Mouse (Mus musculus) embryonic facial prominence, embryonic 15.5 days (tissue): ENCODE results near the gene Foxo6. TPM values are rescaled to one million over a fixed set of nuclear protein-coding genes. Genes with fewer than 3 reads are reported as not detected.

ENCODE experiments used
- ATAC-seq: fragments of 200-750 bp; cut with Nextera tagmentation; 2 replicates; pipeline ENCODE4 v1.8.0; 2017; ENCODE audit warnings: low read depth, moderate TSS enrichment; ENCODE audit not compliant: insufficient number of reproducible peaks, low FRiP score, low TSS enrichment
- H3K27ac ChIP-seq: fragments of 300-500 bp; sonication (generic); replicated peaks from 2 replicates; pipeline ENCODE4 v1.5.1; 2015; ENCODE audit warnings: mild to moderate bottlenecking, inconsistent platforms
- H3K27me3 ChIP-seq: fragments of 300-500 bp; sonication (generic); 2 replicates; pipeline ENCODE4 v1.6.1; 2015; ENCODE audit warnings: inconsistent platforms
- H3K36me3 ChIP-seq: fragments of 300-500 bp; sonication (generic); 2 replicates; pipeline ENCODE4 v1.6.1; 2015; ENCODE audit warnings: mild to moderate bottlenecking, inconsistent platforms
- H3K4me1 ChIP-seq: fragments of 300-500 bp; sonication (generic); 2 replicates; pipeline ENCODE4 v1.6.1; 2015; ENCODE audit warnings: inconsistent platforms
- H3K4me2 ChIP-seq: fragments of 300-500 bp; sonication (generic); replicated peaks from 2 replicates; pipeline ENCODE4 v1.6.1; 2015; ENCODE audit warnings: mild to moderate bottlenecking, inconsistent platforms
- H3K4me3 ChIP-seq: fragments of 300-500 bp; sonication (generic); replicated peaks from 2 replicates; pipeline ENCODE4 v1.5.1; 2015; ENCODE audit warnings: mild to moderate bottlenecking, inconsistent platforms
- H3K9ac ChIP-seq: fragments of 300-500 bp; sonication (generic); 2 replicates; pipeline ENCODE4 v1.6.1; 2015; ENCODE audit warnings: inconsistent platforms
- H3K9me3 ChIP-seq: fragments of 300-500 bp; sonication (generic); replicated peaks from 2 replicates; pipeline ENCODE4 v1.6.1; 2016; ENCODE audit warnings: inconsistent platforms
- WGBS: fragments of 180-500 bp; shearing (Covaris S2); methylation state at CpG from one replicate; pipeline ENCODE4 v1.1.7; 2015; 5-methylcytosine and 5-hydroxymethylcytosine counted together
- polyA plus RNA-seq: library from polyadenylated mRNA; unstranded; fragments of >200 nt; fragmentation: Nextera tagmentation; extraction: Ambion mirVana; gene quantifications from 2 replicates; pipeline ENCODE4 v1.2.1, GENCODE M21; 2015

Foxo6 gene
- polyA plus RNA-seq, 1 experiment from 2014 or later, result 1.0 TPM

- no peak overlapping the region for H3K4me2 ChIP-seq
- no peak overlapping the region for H3K9ac ChIP-seq
- no peaks in the 10 kb centered on the region for H3K9me3 ChIP-seq
- 0 out of 2 replicates have a peak, but pooled peaks cover 7% of the 10 kb centered on the region for H3K27me3 ChIP-seq
- WGBS, result 48% methylated on average over 5 of the region's 5 CpGs
- 0 out of 2 replicates have a peak overlapping the region, but pooled peaks have one; percentile 17 for H3K27ac ChIP-seq
- H3K36me3 ChIP-seq, result no peaks in the 10 kb centered on the region
- no peak overlapping the region for H3K4me3 ChIP-seq
- ATAC-seq, result peak; percentile 32; the same call in 1 of the 2 replicates
- H3K4me1 ChIP-seq, result peaks cover 51% of the 10 kb centered on the region
These were observed 39.7 kb downstream of the Foxo6 start for GRCm38 (mm10) chr4:120247412-120247811.

- Histone ChIP-seq H3K9ac (no peak overlapping the region), H3K27ac (no peak overlapping the region), H3K4me1 (peaks cover 50% of the 10 kb centered on the region), H3K4me2 (no peak overlapping the region), H3K27me3 (0 out of 2 replicates have a peak, but pooled peaks cover 4% of the 10 kb centered on the region), H3K36me3 (no peaks in the 10 kb centered on the region), H3K9me3 (no peaks in the 10 kb centered on the region), H3K4me3 (no peak overlapping the region)
- no peak for ATAC-seq
- 86% methylated on average over 6 of the region's 6 CpGs for WGBS
These were observed 41.1 kb downstream of the Foxo6 start for GRCm38 (mm10) chr4:120246086-120246485.

- H3K36me3 ChIP-seq, result no peaks in the 10 kb centered on the region
- H3K4me1 ChIP-seq, result peaks cover 27% of the 10 kb centered on the region
- H3K4me3 ChIP-seq, result no peak overlapping the region
- no peak overlapping the region for H3K9ac ChIP-seq
- peak; percentile 66 for ATAC-seq
- 2% methylated on average over 10 of the region's 10 CpGs for WGBS
- peak overlapping the region; percentile 24; the same call in 1 of the 2 replicates for H3K4me2 ChIP-seq
- no peak overlapping the region for H3K27ac ChIP-seq
- peaks cover 7% of the 10 kb centered on the region for H3K27me3 ChIP-seq
- H3K9me3 ChIP-seq, result no peaks in the 10 kb centered on the region
These were observed 44.3 kb downstream of the Foxo6 start for GRCm38 (mm10) chr4:120242783-120243262.

GRCm38 (mm10) chr4:120241106-120241505, 46.0 kb downstream of the Foxo6 start:
- WGBS, result 72% methylated on average over 3 of the region's 3 CpGs
- H3K4me1 ChIP-seq, result peaks cover 20% of the 10 kb centered on the region
- no peak overlapping the region for H3K27ac ChIP-seq
- no peak overlapping the region for H3K9ac ChIP-seq
- no peaks in the 10 kb centered on the region for H3K9me3 ChIP-seq
- no peak overlapping the region for H3K4me3 ChIP-seq
- H3K36me3 ChIP-seq, result no peaks in the 10 kb centered on the region
- no peak for ATAC-seq
- H3K27me3 ChIP-seq, result peaks cover 7% of the 10 kb centered on the region
- no peak overlapping the region for H3K4me2 ChIP-seq

- H3K4me3 ChIP-seq, result no peak overlapping the region
- ATAC-seq, result no peak
- H3K4me1 ChIP-seq, result peaks cover 20% of the 10 kb centered on the region
- no peak overlapping the region for H3K9ac ChIP-seq
- H3K9me3 ChIP-seq, result no peaks in the 10 kb centered on the region
- WGBS, result 66% methylated on average over 3 of the region's 3 CpGs
- H3K4me2 ChIP-seq, result no peak overlapping the region
- H3K27me3 ChIP-seq, result peaks cover 7% of the 10 kb centered on the region
- no peak overlapping the region for H3K27ac ChIP-seq
- H3K36me3 ChIP-seq, result no peaks in the 10 kb centered on the region
These were observed 47.7 kb downstream of the Foxo6 start for GRCm38 (mm10) chr4:120239419-120239818.

GRCm38 (mm10) chr4:120233243-120233642, 53.9 kb downstream of the Foxo6 start:
- Histone ChIP-seq H3K36me3 (no peaks in the 10 kb centered on the region), H3K4me3 (no peak overlapping the region), H3K27me3 (no peaks in the 10 kb centered on the region; the same call in 1 of the 2 replicates), H3K9ac (no peak overlapping the region), H3K9me3 (no peaks in the 10 kb centered on the region), H3K4me1 (peaks cover 5% of the 10 kb centered on the region; the same call in 1 of the 2 replicates), H3K4me2 (no peak overlapping the region), H3K27ac (no peak overlapping the region)
- 45% methylated on average over 2 of the region's 2 CpGs for WGBS
- no peak for ATAC-seq

- no peak overlapping the region for H3K27ac ChIP-seq
- WGBS, result 86% methylated on average over 2 of the region's 2 CpGs
- no peaks in the 10 kb centered on the region for H3K9me3 ChIP-seq
- no peaks in the 10 kb centered on the region for H3K36me3 ChIP-seq
- H3K27me3 ChIP-seq, result no peaks in the 10 kb centered on the region; the same call in 1 of the 2 replicates
- H3K4me2 ChIP-seq, result no peak overlapping the region
- H3K9ac ChIP-seq, result no peak overlapping the region
- ATAC-seq, result no peak
- H3K4me3 ChIP-seq, result no peak overlapping the region
- H3K4me1 ChIP-seq, result peaks cover 5% of the 10 kb centered on the region; the same call in 1 of the 2 replicates
These were observed 54.6 kb downstream of the Foxo6 start for GRCm38 (mm10) chr4:120232541-120232940.

GRCm38 (mm10) chr4:120231982-120232381, 55.2 kb downstream of the Foxo6 start:
- 80% methylated on average over 4 of the region's 4 CpGs for WGBS
- Histone ChIP-seq H3K9me3 (no peaks in the 10 kb centered on the region), H3K27ac (no peak overlapping the region)

GRCm38 (mm10) chr4:120230256-120230649, 56.9 kb downstream of the Foxo6 start:
- WGBS, result 13% methylated on average over 6 of the region's 6 CpGs
- H3K27ac ChIP-seq, result no peak overlapping the region
- H3K9ac ChIP-seq, result no peak overlapping the region
- H3K36me3 ChIP-seq, result no peaks in the 10 kb centered on the region
- H3K4me1 ChIP-seq, result peaks cover 24% of the 10 kb centered on the region
- H3K9me3 ChIP-seq, result no peaks in the 10 kb centered on the region
- no peak for ATAC-seq
- no peak overlapping the region for H3K4me3 ChIP-seq
- no peaks in the 10 kb centered on the region; the same call in 1 of the 2 replicates for H3K27me3 ChIP-seq
- no peak overlapping the region for H3K4me2 ChIP-seq

More at GRCm38 (mm10) chr4:120231982-120232381, 55.2 kb downstream of the Foxo6 start:
- ATAC-seq, result no peak
- no peak overlapping the region for H3K4me3 ChIP-seq
- peaks cover 10% of the 10 kb centered on the region for H3K4me1 ChIP-seq
- H3K4me2 ChIP-seq, result no peak overlapping the region
- no peak overlapping the region for H3K9ac ChIP-seq
- H3K27me3 ChIP-seq, result no peaks in the 10 kb centered on the region; the same call in 1 of the 2 replicates
- H3K36me3 ChIP-seq, result no peaks in the 10 kb centered on the region

GRCm38 (mm10) chr4:120229505-120230255, 57.5 kb downstream of the Foxo6 start:
- no peak for ATAC-seq
- H3K27ac ChIP-seq, result no peak overlapping the region
- no peak overlapping the region for H3K9ac ChIP-seq
- no peaks in the 10 kb centered on the region; the same call in 1 of the 2 replicates for H3K27me3 ChIP-seq
- peaks cover 26% of the 10 kb centered on the region for H3K4me1 ChIP-seq
- no peaks in the 10 kb centered on the region for H3K36me3 ChIP-seq
- WGBS, result 68% methylated on average over 13 of the region's 13 CpGs
- H3K9me3 ChIP-seq, result no peaks in the 10 kb centered on the region
- no peak overlapping the region for H3K4me3 ChIP-seq
- no peak overlapping the region for H3K4me2 ChIP-seq

- Histone ChIP-seq H3K9ac (no peak overlapping the region), H3K4me3 (no peak overlapping the region), H3K27me3 (no peaks in the 10 kb centered on the region; the same call in 1 of the 2 replicates), H3K9me3 (no peaks in the 10 kb centered on the region), H3K4me2 (no peak overlapping the region), H3K4me1 (peaks cover 35% of the 10 kb centered on the region), H3K36me3 (no peaks in the 10 kb centered on the region), H3K27ac (no peak overlapping the region)
- ATAC-seq, result no peak; the same call in 1 of the 2 replicates
- 79% methylated on average over 3 of the region's 3 CpGs for WGBS
These were observed 58.5 kb downstream of the Foxo6 start for GRCm38 (mm10) chr4:120228613-120229012.
